In genomic region chr4:110128918-110129317, GRCm38 (mm10) we compare ENCODE assay signal across 7 mouse cellular contexts.
DNase-seq lines count a peak whose midpoint lies in the region; ATAC-seq and TF ChIP-seq lines count a peak whose summit lies in the region.

No protein-coding gene starts in this region.

- no peak for TF ChIP-seq EP300 in MEL (IDR thresholded peaks at IDR 0.05; ENCODE audit: low read depth in 1 of 2, low read length in 2 of 2)

- peak; percentile 3 to 5 for DNase-seq in B cell, adult 2 months
- DNase-seq in MEL (ENCODE audit: low read depth, low spot score) = peak; percentile 20
- peak; percentile 91 to 95 for DNase-seq in cerebellum, postnatal 10 days
- peak; percentile 34 to 82 for DNase-seq in frontal cortex, postnatal 14 days (ENCODE audit: low spot score in 2 of 2)
- peak; percentile 47 to 83 for DNase-seq in layer of hippocampus, adult 8-10 months (ENCODE audit: low spot score in 2 of 2)
- peak; percentile 52 to 62 for DNase-seq in right cerebral cortex, postnatal 36 days (ENCODE audit: low spot score in 2 of 2)

- no peaks in the 10 kb centered on the region for H3K79me2 ChIP-seq in MEL (ENCODE audit: control insufficient read depth, insufficient read depth, low read length, poor library complexity)

- no peak overlapping the region for H3K27ac ChIP-seq in MEL (ENCODE audit: control insufficient read depth, low read depth, low read length)

- no peaks in the 10 kb centered on the region for H3K36me3 ChIP-seq in MEL (ENCODE audit: control insufficient read depth in 1 of 2, insufficient read depth in 2 of 2, low read length in 2 of 2)

- no peak overlapping the region for H3K9ac ChIP-seq in MEL (ENCODE audit: control insufficient read depth, low read depth, low read length, poor library complexity, severe bottlenecking)

- H3K4me1 ChIP-seq in MEL (ENCODE audit: control insufficient read depth in 1 of 2, insufficient read depth in 2 of 2, low read length in 2 of 2) = no peaks in the 10 kb centered on the region

- TF ChIP-seq CTCF in MEL (IDR thresholded peaks at IDR 0.05 in 2 of 3, conservative IDR thresholded peaks at IDR 0.05 in 1 of 3; ENCODE audit: control insufficient read depth in 1 of 3, insufficient read depth in 1 of 3, low read depth in 2 of 3, low read length in 3 of 3, poor library complexity in 1 of 3, severe bottlenecking in 1 of 3) = peak; percentile 29 to 46 (median 46); a peak in 5 of 6 replicates

- ATAC-seq in megakaryocyte progenitor cell, adult 5-6 weeks (replicated peaks; ENCODE audit: poor library complexity) = peak; percentile 61; the same call in 1 of the 2 replicates

- no peak overlapping the region for H3K4me3 ChIP-seq in MEL (ENCODE audit: control insufficient read depth in 1 of 2, insufficient read depth in 1 of 2, low read depth in 2 of 2, low read length in 2 of 2)

- peak; percentile 36 for TF ChIP-seq RAD21 in MEL (IDR thresholded peaks at IDR 0.05; ENCODE audit: low read depth, low read length)

- no peaks in the 10 kb centered on the region for H3K9me3 ChIP-seq in MEL (replicated peaks; ENCODE audit: insufficient read depth, low read length)

- H3K27me3 ChIP-seq in MEL (ENCODE audit: control insufficient read depth in 1 of 2, insufficient read depth in 2 of 2, low read length in 2 of 2) = no peaks in the 10 kb centered on the region

- no peak for TF ChIP-seq POLR2A in MEL (IDR thresholded peaks at IDR 0.05; ENCODE audit: control insufficient read depth in 1 of 2, insufficient read depth in 1 of 2, low read depth in 1 of 2, low read length in 2 of 2, poor library complexity in 1 of 2)

TF ChIP-seq in MEL, 35 proteins besides CTCF, POLR2A, EP300 and RAD21:
- TF ChIP-seq SMC3 (IDR thresholded peaks at IDR 0.05; ENCODE audit: low read depth, low read length) = peak; percentile 49
- no peak for TF ChIP-seq TBP (IDR thresholded peaks at IDR 0.05; ENCODE audit: low read depth, low read length)

Comparison
In these comparisons a context has a peak if more than half of its experiments do, and no peak if none do; other contexts are left out.
1. DNase-seq: peak in every context shown above with its lines; median percentile 93 in cerebellum, postnatal 10 days; 65 in layer of hippocampus, adult 8-10 months; 58 in frontal cortex, postnatal 14 days; 57 in right cerebral cortex, postnatal 36 days; 20 in MEL; 4 in B cell, adult 2 months.